Mouse (Mus musculus) kidney, embryonic 16.5 days (tissue): ENCODE results near the gene Hoxa10. TPM values are rescaled to one million over a fixed set of nuclear protein-coding genes. Genes with fewer than 3 reads are reported as not detected.

Source experiments
- ATAC-seq: fragments of 200-750 bp; cut with Nextera tagmentation; 2 replicates; pipeline ENCODE4 v1.8.0; 2017; ENCODE audit warnings: moderate TSS enrichment; ENCODE audit not compliant: low FRiP score, low TSS enrichment
- H3K27ac ChIP-seq: fragments of 300-500 bp; sonication (generic); 2 replicates; pipeline ENCODE4 v1.5.1; 2014; ENCODE audit warnings: low read length
- H3K27me3 ChIP-seq: fragments of 300-500 bp; sonication (generic); 2 replicates; pipeline ENCODE4 v1.6.1; 2014; ENCODE audit warnings: low read length, control low read depth, mixed read lengths; ENCODE audit not compliant: insufficient read depth
- H3K36me3 ChIP-seq: fragments of 300-500 bp; sonication (generic); 2 replicates; pipeline ENCODE4 v1.6.1; 2014; ENCODE audit warnings: low read length, control low read depth, mixed read lengths; ENCODE audit not compliant: insufficient read depth
- H3K4me1 ChIP-seq: fragments of 300-500 bp; sonication (generic); 2 replicates; pipeline ENCODE4 v1.6.1; 2014; ENCODE audit warnings: low read length, control low read depth, mixed read lengths; ENCODE audit not compliant: insufficient read depth
- H3K4me2 ChIP-seq: fragments of 300-500 bp; sonication (generic); replicated peaks from 2 replicates; pipeline ENCODE4 v1.6.1; 2014; ENCODE audit warnings: low read depth, low read length
- H3K4me3 ChIP-seq: fragments of 300-500 bp; sonication (generic); 2 replicates; pipeline ENCODE4 v1.5.1; 2014; ENCODE audit warnings: mild to moderate bottlenecking, low read length
- H3K9ac ChIP-seq: fragments of 300-500 bp; sonication (generic); replicated peaks from 2 replicates; pipeline ENCODE4 v1.6.1; 2014; ENCODE audit warnings: low read length
- H3K9me3 ChIP-seq: fragments of 300-500 bp; sonication (generic); 2 replicates; pipeline ENCODE4 v1.6.1; 2016; ENCODE audit warnings: low read length, control low read depth
- WGBS: fragments of 180-500 bp; shearing (Covaris S2); extraction: QIAGEN DNeasy Blood & Tissue Kit; methylation state at CpG from one replicate; pipeline ENCODE4 v1.1.7; 2014; 5-methylcytosine and 5-hydroxymethylcytosine counted together
- polyA plus RNA-seq: library from polyadenylated mRNA; unstranded; fragments of >200 nt; fragmentation: Nextera tagmentation; extraction: Ambion mirVana; gene quantifications from 2 replicates; pipeline ENCODE4 v1.2.1, GENCODE M21; 2015

Gene Hoxa10
- polyA plus RNA-seq, 1 experiment from 2014 or later = 147 TPM

DNA sequence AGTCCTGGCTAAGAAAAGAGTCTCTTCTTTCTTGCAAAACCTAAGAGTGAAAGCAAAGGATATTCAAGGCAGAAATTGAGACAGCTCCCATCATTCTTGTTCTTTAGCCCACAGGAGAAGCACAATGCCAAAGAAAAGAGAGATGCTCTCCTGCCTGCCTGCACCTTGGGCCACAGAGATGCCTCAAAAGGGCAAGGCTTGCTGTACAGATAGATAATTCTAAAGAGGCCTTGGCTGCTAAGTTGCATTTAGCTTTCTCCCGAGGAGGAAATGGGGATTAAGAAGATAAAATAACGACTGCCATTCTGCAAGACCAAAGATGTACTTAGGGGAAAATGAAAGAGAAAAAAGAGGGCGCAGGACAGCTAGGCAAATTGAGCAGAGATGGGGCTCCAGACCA lies 6.3 kb upstream of the Hoxa10 start:
- Histone ChIP-seq H3K9ac (peak overlapping the region; percentile 98), H3K36me3 (peaks cover 3% of the 10 kb centered on the region; the same call in 1 of the 2 replicates), H3K4me3 (peak overlapping the region; percentile 80), H3K9me3 (no peaks in the 10 kb centered on the region), H3K4me2 (peak overlapping the region; percentile 78), H3K27me3 (peaks cover 19% of the 10 kb centered on the region), H3K4me1 (peaks cover 31% of the 10 kb centered on the region), H3K27ac (peak overlapping the region; percentile 96)
- 9% methylated on average over 3 of the region's 3 CpGs for WGBS
- no peak for ATAC-seq

GRCm38 (mm10) chr6:52246403-52246803 lies 5.7 kb upstream of the Hoxa10 start:
- Histone ChIP-seq H3K9ac (peak overlapping the region; percentile 98), H3K4me3 (peak overlapping the region; percentile 80), H3K4me1 (peaks cover 36% of the 10 kb centered on the region), H3K27ac (peak overlapping the region; percentile 96), H3K27me3 (peaks cover 14% of the 10 kb centered on the region; the same call in 1 of the 2 replicates), H3K4me2 (peak overlapping the region; percentile 78), H3K9me3 (no peaks in the 10 kb centered on the region), H3K36me3 (peaks cover 3% of the 10 kb centered on the region; the same call in 1 of the 2 replicates)
- 0 out of 2 replicates have a peak, but pooled peaks have one; percentile 21 for ATAC-seq
- under 1% methylated on average over 26 of the region's 26 CpGs for WGBS

DNA sequence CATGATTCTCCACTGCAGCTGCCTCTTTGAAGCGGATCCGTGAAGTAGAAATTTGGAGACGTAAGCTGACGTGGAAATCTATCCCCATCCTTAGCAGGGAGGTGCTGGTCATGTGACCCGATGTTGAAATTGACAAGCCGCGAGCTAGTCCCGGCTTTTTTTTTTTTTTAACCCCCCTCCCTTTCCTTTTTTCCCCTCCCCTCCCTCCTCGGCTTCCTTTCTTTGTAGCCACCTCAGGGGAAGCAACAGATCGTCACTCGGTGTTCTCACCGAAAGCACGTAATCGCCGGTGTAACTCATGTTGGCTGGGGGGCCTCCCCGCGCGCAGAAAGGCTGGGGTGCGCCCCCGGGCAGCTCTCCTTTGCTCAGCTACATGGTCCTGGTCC lies 5.1 kb upstream of the Hoxa10 start, which contains the start of gene Hoxa11:
Gene Hoxa11, minus strand, starts transcription at position 54 of the 386 bp plus-strand sequence.
- peak; percentile 44; the same call in 1 of the 2 replicates for ATAC-seq

GRCm38 (mm10) chr6:52245040-52245756 lies 4.5 kb upstream of the Hoxa10 start:
- peaks cover 44% of the 10 kb centered on the region for H3K4me1 ChIP-seq
- H3K36me3 ChIP-seq = peaks cover 3% of the 10 kb centered on the region; the same call in 1 of the 2 replicates
- H3K9me3 ChIP-seq = no peaks in the 10 kb centered on the region
- peak overlapping the region; percentile 80 for H3K4me3 ChIP-seq
- H3K4me2 ChIP-seq = peak overlapping the region; percentile 78
- WGBS = under 1% methylated on average over 71 of the region's 71 CpGs
- peak overlapping the region; percentile 96 for H3K27ac ChIP-seq
- H3K9ac ChIP-seq = peak overlapping the region; percentile 98
- H3K27me3 ChIP-seq = 0 out of 2 replicates have a peak, but pooled peaks cover 6% of the 10 kb centered on the region
- ATAC-seq = peak; percentile 17; the same call in 1 of the 2 replicates

More for the DNA sequence above, 5.1 kb upstream of the Hoxa10 start, which contains the start of gene Hoxa11:
- H3K9me3 ChIP-seq = no peaks in the 10 kb centered on the region
- peak within 1 kb of the TSS; percentile 80 for H3K4me3 ChIP-seq
- H3K36me3 ChIP-seq = peaks cover 3% of the 10 kb centered on the region; the same call in 1 of the 2 replicates
- peak within 1 kb of the TSS; percentile 98 for H3K9ac ChIP-seq
- WGBS = 0% methylated on average over 20 of the region's 20 CpGs
- H3K4me2 ChIP-seq = peak within 1 kb of the TSS; percentile 78
- peaks cover 42% of the 10 kb centered on the region for H3K4me1 ChIP-seq
- H3K27me3 ChIP-seq = 0 out of 2 replicates have a peak, but pooled peaks cover 9% of the 10 kb centered on the region
- H3K27ac ChIP-seq = peak within 1 kb of the TSS; percentile 96

DNA sequence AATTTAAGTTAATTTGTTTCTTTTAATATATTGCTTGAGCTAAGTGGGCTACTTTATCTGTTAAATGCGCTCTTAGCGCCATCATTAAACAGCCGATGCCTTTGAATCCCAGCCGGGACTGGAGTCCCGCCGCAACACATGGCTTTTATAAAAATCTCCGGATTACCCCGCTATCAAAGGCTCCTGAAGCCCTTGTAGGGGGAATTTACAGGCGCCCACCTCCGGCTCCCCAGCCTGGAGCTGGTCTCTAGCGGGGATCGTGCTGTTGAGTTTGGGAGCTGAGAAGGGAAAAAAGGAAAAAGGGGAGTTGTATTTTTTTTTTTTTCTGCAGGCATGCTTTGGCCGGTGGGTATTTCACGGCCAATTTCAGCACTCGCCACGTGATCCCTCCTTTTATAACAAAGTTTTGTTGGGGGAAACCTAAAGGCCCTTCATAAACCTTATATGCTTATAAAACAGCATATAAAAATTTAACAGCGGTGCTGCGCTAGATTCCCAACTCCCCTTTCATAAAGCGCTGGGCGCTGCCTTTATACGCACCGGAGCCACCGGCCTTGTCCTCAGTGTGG lies 3.9 kb upstream of the Hoxa10 start:
- Histone ChIP-seq H3K4me1 (peaks cover 38% of the 10 kb centered on the region), H3K9me3 (no peaks in the 10 kb centered on the region), H3K4me3 (peak overlapping the region; percentile 80), H3K4me2 (peak overlapping the region; percentile 78), H3K9ac (peak overlapping the region; percentile 98), H3K36me3 (no peaks in the 10 kb centered on the region; the same call in 1 of the 2 replicates), H3K27ac (peak overlapping the region; percentile 96), H3K27me3 (0 out of 2 replicates have a peak, but pooled peaks cover 6% of the 10 kb centered on the region)
- WGBS = 3% methylated on average over 23 of the region's 23 CpGs
- no peak for ATAC-seq

DNA sequence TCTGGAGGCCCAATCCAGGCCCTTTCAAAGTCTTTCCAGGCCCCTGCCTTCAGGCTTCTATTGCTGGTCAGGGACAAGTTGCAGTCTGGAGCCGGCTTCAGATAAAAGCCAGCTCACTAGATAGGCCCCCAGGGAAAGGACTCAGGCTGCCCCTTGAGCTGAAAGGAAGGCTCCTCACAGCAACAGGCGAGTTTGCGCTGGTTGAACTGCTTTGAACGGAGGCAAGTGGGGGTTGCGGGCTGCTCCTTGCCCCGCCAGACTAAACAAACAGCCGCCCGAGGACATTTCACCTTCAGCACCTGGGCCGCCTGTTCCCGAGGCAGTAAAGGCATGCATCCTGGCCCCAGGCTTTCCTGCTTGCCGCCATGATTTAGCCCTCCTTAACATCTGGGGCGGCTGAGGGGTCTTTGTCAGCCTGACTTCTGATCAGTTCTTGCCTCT lies 3.0 kb upstream of the Hoxa10 start:
- Histone ChIP-seq H3K4me2 (peak overlapping the region; percentile 78), H3K9ac (peak overlapping the region; percentile 98), H3K4me3 (peak overlapping the region; percentile 80), H3K4me1 (peaks cover 30% of the 10 kb centered on the region), H3K27me3 (0 out of 2 replicates have a peak, but pooled peaks cover 6% of the 10 kb centered on the region), H3K36me3 (no peaks in the 10 kb centered on the region; the same call in 1 of the 2 replicates), H3K27ac (peak overlapping the region; percentile 96), H3K9me3 (no peaks in the 10 kb centered on the region)
- ATAC-seq = no peak
- WGBS = 7% methylated on average over 12 of the region's 12 CpGs

DNA sequence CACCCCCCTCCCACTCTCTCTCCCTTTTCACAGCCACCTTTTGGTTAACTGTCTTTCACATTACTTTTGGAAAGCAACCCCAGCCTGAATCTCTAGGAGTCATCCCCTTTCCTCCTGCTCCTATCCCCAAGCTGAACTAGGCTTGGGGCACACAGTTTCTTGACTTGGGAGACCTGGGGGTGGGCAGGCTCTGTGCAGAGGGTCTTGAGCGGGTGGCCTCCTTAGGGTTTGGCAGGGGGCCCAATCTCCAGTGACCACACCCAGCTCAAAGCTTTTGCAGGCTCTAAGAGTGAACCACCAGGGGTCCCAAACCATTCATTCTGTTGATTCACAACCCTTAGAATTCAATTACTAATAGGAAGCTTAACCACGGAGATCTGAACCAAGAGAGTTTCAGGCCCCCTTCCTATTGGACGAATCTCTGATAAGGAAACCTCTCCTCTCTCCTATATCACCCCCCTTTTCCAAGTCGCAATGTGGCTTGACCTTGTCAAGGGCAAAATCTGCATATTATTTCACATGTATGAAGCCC lies 2.2 kb upstream of the Hoxa10 start:
- no peak for ATAC-seq

GRCm38 (mm10) chr6:52241001-52241621 lies 457 bp upstream of the Hoxa10 start:
- Histone ChIP-seq H3K36me3 (no peaks in the 10 kb centered on the region; the same call in 1 of the 2 replicates), H3K9me3 (no peaks in the 10 kb centered on the region), H3K4me1 (peaks cover 32% of the 10 kb centered on the region), H3K4me2 (peak overlapping the region; percentile 84), H3K27me3 (0 out of 2 replicates have a peak, but pooled peaks cover 3% of the 10 kb centered on the region), H3K27ac (peak overlapping the region; percentile 99), H3K9ac (peak overlapping the region; percentile 98), H3K4me3 (peak overlapping the region; percentile 83)
- WGBS = 10% methylated on average over 9 of the region's 9 CpGs
- ATAC-seq = 0 out of 2 replicates have a peak, but pooled peaks have one; percentile 26

More for the DNA sequence above, 2.2 kb upstream of the Hoxa10 start:
- Histone ChIP-seq H3K4me3 (peak overlapping the region; percentile 80), H3K9me3 (no peaks in the 10 kb centered on the region), H3K27me3 (0 out of 2 replicates have a peak, but pooled peaks cover 6% of the 10 kb centered on the region), H3K4me1 (peaks cover 23% of the 10 kb centered on the region), H3K9ac (peak overlapping the region; percentile 98), H3K27ac (peak overlapping the region; percentile 96), H3K4me2 (peak overlapping the region; percentile 78), H3K36me3 (no peaks in the 10 kb centered on the region; the same call in 1 of the 2 replicates)
- WGBS = 20% methylated on average over 4 of the region's 4 CpGs
